Mouse (Mus musculus) neutrophil, adult 59 days (primary cell): Measurements from ENCODE around the gene Cntn5. TPM values are rescaled to one million over a fixed set of nuclear protein-coding genes. Genes with fewer than 3 reads are reported as not detected.

Source experiments
- total RNA-seq, 2 experiments: library from RNA; stranded (reverse); gene quantifications; 1 replicate in 1 of 2; 2 replicates in 1 of 2; pipeline ENCODE4 v1.2.4; 2023

The Cntn5 gene
- total RNA-seq, result not detected

GRCm38 (mm10) chr9:10904616-10905363 is at the start of gene Cntn5:
TSS of gene Cntn5 (minus strand) at chr9:10904775.

